Mouse (Mus musculus) kidney, embryonic 15.5 days (tissue): Measurements from ENCODE around the gene Lhx6. TPM values are rescaled to one million over a fixed set of nuclear protein-coding genes. Genes with fewer than 3 reads are reported as not detected.

ENCODE experiments used
- polyA plus RNA-seq: library from polyadenylated mRNA; unstranded; fragments of >200 nt; fragmentation: Nextera tagmentation; extraction: Ambion mirVana; gene quantifications from 2 replicates; pipeline ENCODE4 v1.2.1, GENCODE M21; 2015

The Lhx6 gene
- polyA plus RNA-seq, 1 experiment from 2014 or later: 2.4 TPM

Other genes with a start within 250 kb of the Lhx6 start
- 0.36 and 0.88 TPM in 2 replicates for gene Ttll11, start 125.5 kb downstream of the Lhx6 start, polyA plus RNA-seq
- gene Ndufa8, start 56.0 kb downstream of the Lhx6 start, polyA plus RNA-seq: 252 and 254 TPM in 2 replicates
- 0.40 and 0.91 TPM in 2 replicates for gene Morn5, start 56.0 kb downstream of the Lhx6 start, polyA plus RNA-seq
- gene Mrrf, start 31.0 kb upstream of the Lhx6 start, polyA plus RNA-seq: 26.7 and 28.6 TPM in 2 replicates
- 69.3 and 71.1 TPM in 2 replicates for gene Rbm18, start 31.4 kb upstream of the Lhx6 start, polyA plus RNA-seq
- gene Ptgs1, start 125.0 kb upstream of the Lhx6 start, polyA plus RNA-seq: 29.2 and 30.6 TPM in 2 replicates